Mouse (Mus musculus) adrenal gland (tissue): ENCODE data around the gene Ccdc110.

Experiments
- intact Hi-C: fragments of 180-260 bp; cut with DNase I; formaldehyde crosslinking; loops from one replicate; pipeline ENCODE4 v1.15.1; 2025
- long read RNA-seq, 2 experiments: library from polyadenylated mRNA; unstranded; transcript quantifications; one replicate each; pipeline ENCODE4 v2.0.0; 2020; ENCODE audit warnings: borderline replicate concordance in 1 of 2; ENCODE audit not compliant: insufficient replicate concordance in 1 of 2

Gene Ccdc110
- long read RNA-seq, experiment 1: 0 reads
- long read RNA-seq, experiment 2: 0 reads

GRCm38 (mm10) chr8:45934582-45935014 is at the start of gene Ccdc110:
Gene Ccdc110, plus strand, starts transcription at chr8:45934619.
- intact Hi-C loops: loop anchor here (1.0 to 5.0 kb wide), 5 partner anchors 117 to 572 kb away; no protein-coding TSS in a partner anchor

- intact Hi-C loops: no loop called here
These were observed 49.2 kb upstream of the Ccdc110 start, which contains the start of gene Pdlim3 for GRCm38 (mm10) chr8:45885202-45885685. Gene Pdlim3, plus strand, starts transcription at chr8:45885461.

- intact Hi-C loops: no loop called here
These were observed 48.6 kb upstream of the Ccdc110 start for GRCm38 (mm10) chr8:45885775-45886174.

GRCm38 (mm10) chr8:45889737-45890136 is 44.7 kb upstream of the Ccdc110 start:
- intact Hi-C loops: no loop called here

- intact Hi-C loops: no loop called here
These were observed 37.8 kb upstream of the Ccdc110 start for GRCm38 (mm10) chr8:45896590-45896989.

GRCm38 (mm10) chr8:45899783-45900182 is 34.6 kb upstream of the Ccdc110 start:
- intact Hi-C loops: no loop called here

GRCm38 (mm10) chr8:45901626-45902025 is 32.8 kb upstream of the Ccdc110 start:
- intact Hi-C loops: no loop called here

- intact Hi-C loops: no loop called here
These were observed 30.8 kb upstream of the Ccdc110 start for GRCm38 (mm10) chr8:45903659-45904058.

- intact Hi-C loops: no loop called here
These were observed 28.7 kb upstream of the Ccdc110 start for GRCm38 (mm10) chr8:45905591-45906250.

- intact Hi-C loops: no loop called here
These were observed 28.2 kb upstream of the Ccdc110 start for GRCm38 (mm10) chr8:45906251-45906619.

GRCm38 (mm10) chr8:45913707-45914106 is 20.7 kb upstream of the Ccdc110 start:
- intact Hi-C loops: no loop called here

GRCm38 (mm10) chr8:45916496-45916895 is 17.9 kb upstream of the Ccdc110 start:
- intact Hi-C loops: no loop called here

GRCm38 (mm10) chr8:45917040-45917679 is 17.3 kb upstream of the Ccdc110 start:
- intact Hi-C loops: no loop called here

- intact Hi-C loops: no loop called here
These were observed 15.5 kb upstream of the Ccdc110 start for GRCm38 (mm10) chr8:45918891-45919290.

GRCm38 (mm10) chr8:45920392-45920791 is 14.0 kb upstream of the Ccdc110 start:
- intact Hi-C loops: no loop called here

- intact Hi-C loops: no loop called here
These were observed 12.3 kb upstream of the Ccdc110 start for GRCm38 (mm10) chr8:45922116-45922515.

GRCm38 (mm10) chr8:45936986-45937385 is 2.6 kb downstream of the Ccdc110 start:
- intact Hi-C loops: loop anchor here (5.0 kb wide), 2 partner anchors 500 to 575 kb away; no protein-coding TSS in a partner anchor

- intact Hi-C loops: no loop called here
These were observed 11.9 kb downstream of the Ccdc110 start for GRCm38 (mm10) chr8:45946283-45946682.

- intact Hi-C loops: no loop called here
These were observed 16.2 kb downstream of the Ccdc110 start for GRCm38 (mm10) chr8:45950622-45951021.

GRCm38 (mm10) chr8:45970894-45971293 is 36.5 kb downstream of the Ccdc110 start:
- intact Hi-C loops: no loop called here

GRCm38 (mm10) chr8:45973988-45974505 is 39.6 kb downstream of the Ccdc110 start:
- intact Hi-C loops: no loop called here

GRCm38 (mm10) chr8:45975126-45975836 is 40.9 kb downstream of the Ccdc110 start, which contains the start of the genes 1700029J07Rik and Ufsp2:
Gene 1700029J07Rik, minus strand, starts transcription at chr8:45975252.
Gene Ufsp2, plus strand, starts transcription at chr8:45975528.
- intact Hi-C loops: no loop called here
